Mouse (Mus musculus) MEL (cell line): ENCODE data around the gene Msi2. TPM values are rescaled to one million over a fixed set of nuclear protein-coding genes. Genes with fewer than 3 reads are reported as not detected.

Experiments used
- DNase-seq: peaks from one replicate; pipeline ENCODE4 v3.0.0; 2011; ENCODE audit warnings: low read depth, low spot score
- H3K27ac ChIP-seq: 2 replicates; pipeline ENCODE4 v1.5.1; 2012; ENCODE audit warnings: low read depth, mild to moderate bottlenecking, control low read depth, low read length, moderate library complexity; ENCODE audit not compliant: control insufficient read depth
- H3K27me3 ChIP-seq, 2 experiments: fragments of 150-350 bp in 1 of 2; sonication (generic) in 1 of 2; 2 replicates each; pipeline ENCODE4 v1.6.1; 2012; ENCODE audit warnings: low read length in 2 of 2, mild to moderate bottlenecking in 2 of 2, improper control_type of control experiment in 1 of 2, moderate library complexity in 1 of 2; ENCODE audit not compliant: insufficient read depth in 2 of 2, control insufficient read depth in 1 of 2
- H3K36me3 ChIP-seq, 2 experiments: 2 replicates each; pipeline ENCODE4 v1.6.1; 2012 to 2014; ENCODE audit warnings: low read length in 2 of 2, improper control_type of control experiment in 1 of 2, inconsistent platforms in 1 of 2, mild to moderate bottlenecking in 1 of 2; ENCODE audit not compliant: insufficient read depth in 2 of 2, control insufficient read depth in 1 of 2
- H3K4me1 ChIP-seq, 2 experiments: fragments of 150-350 bp in 1 of 2; sonication (generic) in 1 of 2; 2 replicates each; pipeline ENCODE4 v1.6.1; 2012; ENCODE audit warnings: low read length in 2 of 2, improper control_type of control experiment in 1 of 2, mild to moderate bottlenecking in 1 of 2; ENCODE audit not compliant: insufficient read depth in 2 of 2, control insufficient read depth in 1 of 2
- H3K4me3 ChIP-seq, 2 experiments: fragments of 150-350 bp in 1 of 2; sonication (generic) in 1 of 2; 2 replicates each; pipeline ENCODE4 v1.5.1; 2012; ENCODE audit warnings: low read depth in 2 of 2, low read length in 2 of 2, mild to moderate bottlenecking in 2 of 2, moderate library complexity in 2 of 2, control low read depth in 1 of 2, improper control_type of control experiment in 1 of 2; ENCODE audit not compliant: control insufficient read depth in 1 of 2, insufficient read depth in 1 of 2
- H3K79me2 ChIP-seq: 2 replicates; pipeline ENCODE4 v1.6.1; 2012; ENCODE audit warnings: mild to moderate bottlenecking, low read length, moderate library complexity; ENCODE audit not compliant: control insufficient read depth, poor library complexity, insufficient read depth
- H3K9ac ChIP-seq: 2 replicates; pipeline ENCODE4 v1.6.1; 2012; ENCODE audit warnings: low read depth, mild to moderate bottlenecking, control low read depth, low read length, moderate library complexity; ENCODE audit not compliant: control insufficient read depth, poor library complexity, severe bottlenecking
- H3K9me3 ChIP-seq: fragments of 150-350 bp; sonication (generic); replicated peaks from 2 replicates; pipeline ENCODE4 v1.6.1; 2012; ENCODE audit warnings: mild to moderate bottlenecking, low read length, improper control_type of control experiment, moderate library complexity; ENCODE audit not compliant: insufficient read depth
- BHLHE40 ChIP-seq: IDR thresholded peaks from 2 replicates; pipeline ENCODE4 v1.6.1; 2012; ENCODE audit warnings: low read depth, mild to moderate bottlenecking, inconsistent platforms, low read length, improper control_type of control experiment, borderline replicate concordance
- CTCF ChIP-seq, 3 experiments: IDR thresholded peaks in 2 of 3; conservative IDR thresholded peaks in 1 of 3; 2 replicates each; pipeline ENCODE4 v1.5.1; 2011 to 2012; ENCODE audit warnings: low read length in 3 of 3, low read depth in 2 of 3, mild to moderate bottlenecking in 2 of 3, improper control_type of control experiment in 1 of 3, inconsistent platforms in 1 of 3, mixed read lengths in 1 of 3, moderate library complexity in 1 of 3; ENCODE audit not compliant: control insufficient read depth in 1 of 3, insufficient read depth in 1 of 3, poor library complexity in 1 of 3, severe bottlenecking in 1 of 3
- ELF1 ChIP-seq: IDR thresholded peaks from 2 replicates; pipeline ENCODE4 v1.6.1; 2014; ENCODE audit warnings: low read depth, mild to moderate bottlenecking, inconsistent platforms, low read length, improper control_type of control experiment, moderate library complexity
- EP300 ChIP-seq, 2 experiments: IDR thresholded peaks; 2 replicates each; pipeline ENCODE4 v1.6.1; 2011; ENCODE audit warnings: improper control_type of control experiment in 2 of 2, low read length in 2 of 2, low read depth in 1 of 2, mild to moderate bottlenecking in 1 of 2
- GABPA ChIP-seq: IDR thresholded peaks from 2 replicates; pipeline ENCODE4 v1.6.1; 2012; ENCODE audit warnings: low read depth, mild to moderate bottlenecking, inconsistent platforms, low read length, improper control_type of control experiment, moderate library complexity
- JUND ChIP-seq: IDR thresholded peaks from 2 replicates; pipeline ENCODE4 v1.6.1; 2011; ENCODE audit warnings: low read depth, mild to moderate bottlenecking, improper control_type of control experiment, low read length
- KAT2A ChIP-seq: conservative IDR thresholded peaks from 2 replicates; pipeline ENCODE4 v1.6.1; 2012; ENCODE audit warnings: low read depth, low read length, improper control_type of control experiment, inconsistent platforms
- MAFK ChIP-seq: IDR thresholded peaks from 2 replicates; pipeline ENCODE4 v1.6.1; 2011; ENCODE audit warnings: low read depth, mild to moderate bottlenecking, low read length, improper control_type of control experiment, borderline replicate concordance
- MAX ChIP-seq: IDR thresholded peaks from 2 replicates; pipeline ENCODE4 v1.6.1; 2011; ENCODE audit warnings: low read length, improper control_type of control experiment
- MAZ ChIP-seq: IDR thresholded peaks from 2 replicates; pipeline ENCODE4 v1.6.1; 2012; ENCODE audit warnings: low read depth, mild to moderate bottlenecking, inconsistent platforms, low read length, improper control_type of control experiment
- MEF2A ChIP-seq: IDR thresholded peaks from 2 replicates; pipeline ENCODE4 v1.6.1; 2014; ENCODE audit warnings: low read depth, mild to moderate bottlenecking, inconsistent platforms, low read length, improper control_type of control experiment; ENCODE audit not compliant: poor library complexity, insufficient replicate concordance, severe bottlenecking; ENCODE audit errors: extremely low read depth
- MYB ChIP-seq: IDR thresholded peaks from 2 replicates; pipeline ENCODE4 v1.6.1; 2011; ENCODE audit warnings: mild to moderate bottlenecking, low read depth, low read length, improper control_type of control experiment
- MYC ChIP-seq: IDR thresholded peaks from 2 replicates; pipeline ENCODE4 v1.6.1; 2011; ENCODE audit warnings: low read depth, mild to moderate bottlenecking, low read length, improper control_type of control experiment, moderate library complexity
- NRF1 ChIP-seq: IDR thresholded peaks from 2 replicates; pipeline ENCODE4 v1.6.1; 2014; ENCODE audit warnings: low read depth, mild to moderate bottlenecking, inconsistent platforms, low read length, improper control_type of control experiment, moderate library complexity; ENCODE audit not compliant: poor library complexity, insufficient read depth, severe bottlenecking
- POLR2AphosphoS5 ChIP-seq: IDR thresholded peaks from 2 replicates; pipeline ENCODE4 v1.6.1; 2012; ENCODE audit warnings: low read depth, borderline replicate concordance, mild to moderate bottlenecking, inconsistent platforms, low read length, moderate library complexity, mixed read lengths
- RAD21 ChIP-seq: IDR thresholded peaks from 2 replicates; pipeline ENCODE4 v1.6.1; 2011; ENCODE audit warnings: mild to moderate bottlenecking, low read depth, low read length, improper control_type of control experiment
- RCOR1 ChIP-seq: IDR thresholded peaks from 2 replicates; pipeline ENCODE4 v1.6.1; 2012; ENCODE audit warnings: low read depth, mild to moderate bottlenecking, inconsistent platforms, low read length, improper control_type of control experiment
- SIN3A ChIP-seq: IDR thresholded peaks from 2 replicates; pipeline ENCODE4 v1.6.1; 2012; ENCODE audit warnings: low read length, improper control_type of control experiment, inconsistent platforms
- SMC3 ChIP-seq: IDR thresholded peaks from 2 replicates; pipeline ENCODE4 v1.6.1; 2011; ENCODE audit warnings: low read depth, low read length, improper control_type of control experiment
- TBP ChIP-seq: IDR thresholded peaks from 2 replicates; pipeline ENCODE4 v1.8.0; 2011; ENCODE audit warnings: low read depth, low read length, improper control_type of control experiment
- TCF12 ChIP-seq: IDR thresholded peaks from 2 replicates; pipeline ENCODE4 v1.6.1; 2014; ENCODE audit warnings: low read depth, mild to moderate bottlenecking, inconsistent platforms, low read length, improper control_type of control experiment, moderate library complexity
- UBTF ChIP-seq: IDR thresholded peaks from 2 replicates; pipeline ENCODE4 v1.6.1; 2012; ENCODE audit warnings: low read depth, mild to moderate bottlenecking, inconsistent platforms, low read length, improper control_type of control experiment, moderate library complexity, borderline replicate concordance; ENCODE audit not compliant: insufficient read depth
- USF1 ChIP-seq: IDR thresholded peaks from 2 replicates; pipeline ENCODE4 v1.6.1; 2014; ENCODE audit warnings: low read depth, mild to moderate bottlenecking, inconsistent platforms, low read length, improper control_type of control experiment, moderate library complexity
- USF2 ChIP-seq, 2 experiments: IDR thresholded peaks; 2 replicates each; pipeline ENCODE4 v1.6.1; 2011 to 2012; ENCODE audit warnings: improper control_type of control experiment in 2 of 2, low read length in 2 of 2, borderline replicate concordance in 1 of 2, inconsistent platforms in 1 of 2, low read depth in 1 of 2, mild to moderate bottlenecking in 1 of 2; ENCODE audit not compliant: insufficient read depth in 1 of 2
- ZC3H11A ChIP-seq: IDR thresholded peaks from 2 replicates; pipeline ENCODE4 v1.6.1; 2012; ENCODE audit warnings: low read depth, mild to moderate bottlenecking, inconsistent platforms, low read length, improper control_type of control experiment
- ZKSCAN1 ChIP-seq: IDR thresholded peaks from 2 replicates; pipeline ENCODE4 v1.6.1; 2012; ENCODE audit warnings: low read depth, mild to moderate bottlenecking, inconsistent platforms, low read length, improper control_type of control experiment, moderate library complexity
- ZMIZ1 ChIP-seq: IDR thresholded peaks from 2 replicates; pipeline ENCODE4 v1.6.1; 2012; ENCODE audit warnings: low read depth, mild to moderate bottlenecking, inconsistent platforms, low read length, improper control_type of control experiment, moderate library complexity
- ZNF384 ChIP-seq: IDR thresholded peaks from 2 replicates; pipeline ENCODE4 v1.6.1; 2012; ENCODE audit warnings: low read depth, mild to moderate bottlenecking, inconsistent platforms, low read length, improper control_type of control experiment
- polyA plus RNA-seq, 2 experiments: library from polyadenylated mRNA; stranded (reverse) in 1 of 2; unstranded in 1 of 2; fragments of >175 nt in 1 of 2; fragments of >200 nt in 1 of 2; gene quantifications; 2 replicates each; pipeline versions ENCODE4 v1.2.1 to v1.2.4; 2012; ENCODE audit warnings: low replicate concordance in 2 of 2, low read depth in 1 of 2; ENCODE audit not compliant: insufficient read length in 2 of 2, insufficient read depth in 1 of 2, missing spikeins in 1 of 2
- total RNA-seq: library from RNA; depleted of rRNA; stranded (reverse); fragments of 300-350 nt; gene quantifications from 2 replicates; pipeline ENCODE4 v1.2.3, GENCODE M21; 2012

Msi2 gene
- total and polyA plus RNA-seq, 3 experiments, result 16.2 to 29.7 TPM; not detected in 1

DNA sequence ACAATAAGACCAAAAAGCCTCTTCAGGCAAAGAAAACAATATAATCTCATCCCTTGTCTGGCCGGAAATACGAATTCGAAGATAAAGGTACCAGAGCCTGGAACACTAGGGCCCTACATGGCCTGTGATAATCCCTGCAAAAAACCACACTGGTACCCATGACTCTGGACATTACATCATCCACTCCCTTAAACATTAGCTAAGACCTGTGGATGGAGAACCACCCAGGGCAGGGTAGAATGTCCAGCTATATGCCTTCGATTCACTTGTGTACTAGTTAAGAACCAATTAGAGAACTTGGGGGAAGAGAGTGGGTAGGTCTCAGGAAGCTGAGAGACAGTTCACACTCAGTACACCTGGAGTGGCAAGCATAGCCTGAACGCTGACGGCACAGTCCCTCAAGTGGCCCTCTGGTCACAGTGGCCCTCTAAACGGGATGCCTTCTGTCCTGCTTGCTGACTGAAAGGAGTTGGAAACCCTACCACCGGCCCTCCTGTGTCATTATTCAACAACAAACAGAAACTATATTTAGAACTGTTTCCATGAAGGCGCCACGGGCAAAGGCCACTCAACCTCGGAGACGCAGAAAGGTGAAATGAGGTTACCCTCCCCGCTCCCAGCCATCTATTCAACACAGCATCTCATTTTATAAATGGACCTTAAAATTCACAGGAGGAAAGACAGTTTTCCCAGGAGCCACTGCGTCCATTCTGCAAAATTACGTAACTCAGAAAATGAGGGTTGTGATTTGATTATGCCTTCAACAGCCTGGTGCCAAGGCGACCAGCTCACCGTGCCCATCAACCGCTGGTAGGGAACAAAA, 63.7 kb downstream of the Msi2 start:
- Histone ChIP-seq H3K4me3 (no peak overlapping the region), H3K27me3 (no peaks in the 10 kb centered on the region), H3K79me2 (no peaks in the 10 kb centered on the region), H3K9me3 (no peaks in the 10 kb centered on the region), H3K36me3 (peaks cover 0 to 2% of the 10 kb centered on the region in 2 experiments; a peak in 2 of 4 replicates), H3K4me1 (no peaks in the 10 kb centered on the region), H3K9ac (no peak overlapping the region), H3K27ac (no peak overlapping the region)
- DNase-seq, result no peak
- no peak for TF ChIP-seq GABPA
- no peak for TF ChIP-seq POLR2AphosphoS5
- TF ChIP-seq ELF1, result no peak
- TF ChIP-seq JUND, result no peak
- TF ChIP-seq BHLHE40, result no peak
- TF ChIP-seq ZKSCAN1, result no peak
- no peak for TF ChIP-seq MAX
- TF ChIP-seq USF1, result no peak
- TF ChIP-seq TCF12, result no peak
- TF ChIP-seq MYC, result no peak
- TF ChIP-seq MYB, result no peak
- no peak for TF ChIP-seq EP300 (IDR thresholded peaks at IDR 0.05; ENCODE audit: low read depth in 1 of 2, low read length in 2 of 2)
- no peak for TF ChIP-seq UBTF
- no peak for TF ChIP-seq MAZ

DNA sequence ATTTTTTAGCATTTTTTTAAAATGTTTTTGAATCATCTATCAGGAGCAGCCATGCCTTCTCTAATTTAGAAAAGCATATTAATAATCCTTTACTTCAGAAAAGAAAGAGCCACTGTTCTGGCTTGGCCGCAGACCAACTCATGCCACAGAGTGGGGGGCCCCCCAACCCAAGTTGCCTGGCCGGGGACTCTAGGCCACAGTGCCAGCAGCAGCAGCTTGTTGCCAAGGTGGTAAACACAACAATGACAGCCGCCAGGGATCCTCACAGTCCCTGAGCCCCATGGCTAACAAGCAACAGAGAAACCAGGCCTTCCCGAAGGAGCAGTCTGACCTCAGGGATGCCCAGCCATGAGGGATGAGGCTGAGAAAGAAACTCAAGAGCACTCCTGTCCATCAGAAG, 68.0 kb downstream of the Msi2 start:
- TF ChIP-seq MAZ, result no peak
- TF ChIP-seq RCOR1, result no peak
- TF ChIP-seq MAX, result no peak
- TF ChIP-seq USF1, result no peak
- no peak for TF ChIP-seq MYB
- no peak for TF ChIP-seq ZMIZ1
- no peak for TF ChIP-seq SIN3A
- TF ChIP-seq TCF12, result no peak
- TF ChIP-seq RAD21, result no peak
- no peak for TF ChIP-seq ZNF384
- TF ChIP-seq MAFK, result no peak
- no peak for TF ChIP-seq MEF2A
- TF ChIP-seq USF2 (IDR thresholded peaks at IDR 0.05; ENCODE audit: borderline replicate concordance in 1 of 2, insufficient read depth in 1 of 2, low read depth in 1 of 2, low read length in 2 of 2), result no peak
- no peak for TF ChIP-seq TBP
- no peak for TF ChIP-seq KAT2A
- TF ChIP-seq CTCF (IDR thresholded peaks at IDR 0.05 in 2 of 3, conservative IDR thresholded peaks at IDR 0.05 in 1 of 3; ENCODE audit: control insufficient read depth in 1 of 3, insufficient read depth in 1 of 3, low read depth in 2 of 3, low read length in 3 of 3, poor library complexity in 1 of 3, severe bottlenecking in 1 of 3), result no peak
- no peak for TF ChIP-seq ZC3H11A
- no peak for TF ChIP-seq NRF1
- TF ChIP-seq SMC3, result no peak
- no peak for TF ChIP-seq GABPA
- TF ChIP-seq, all 39 proteins: peak for 0
- Histone ChIP-seq H3K9me3 (no peaks in the 10 kb centered on the region), H3K36me3 (peaks cover 0 to 2% of the 10 kb centered on the region in 2 experiments; a peak in 1 of 4 replicates), H3K4me1 (no peaks in the 10 kb centered on the region), H3K27me3 (no peaks in the 10 kb centered on the region), H3K27ac (no peak overlapping the region), H3K79me2 (no peaks in the 10 kb centered on the region), H3K4me3 (no peak overlapping the region), H3K9ac (no peak overlapping the region)
- DNase-seq, result no peak
